Mouse (Mus musculus) NIH3T3 (cell line): ENCODE data around the gene Adprm.
"Not testable (repeated sequence)": the region's sequence is repeated elsewhere in the genome, so short reads cannot be mapped to it uniquely, and the experiment has no call there.

ENCODE experiments used
- DNase-seq: peaks from one replicate; pipeline ENCODE4 v3.0.0-alpha.2; 2012; ENCODE audit warnings: low read depth

Adprm gene

DNA sequence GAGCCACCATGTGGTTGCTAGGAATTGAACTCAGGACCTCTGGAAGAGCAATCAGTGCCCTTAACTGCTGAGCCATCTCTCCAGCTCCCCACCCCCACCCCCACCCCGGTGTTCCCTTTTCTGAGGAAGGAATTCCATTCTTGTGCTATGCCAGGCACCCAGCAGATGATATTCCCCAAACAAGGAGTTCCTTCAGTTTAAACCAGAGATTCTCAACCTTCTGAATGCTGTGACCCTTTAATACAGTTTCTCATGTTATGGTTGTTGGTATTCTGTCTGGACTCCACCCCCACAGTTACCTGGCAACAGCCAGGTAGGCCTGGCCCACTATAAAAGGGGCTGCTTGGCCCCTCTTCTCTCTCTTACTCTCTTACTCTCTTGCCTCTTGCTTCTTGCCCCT is 29.2 kb downstream of the Adprm start:
- DNase-seq = not testable (repeated sequence)

DNA sequence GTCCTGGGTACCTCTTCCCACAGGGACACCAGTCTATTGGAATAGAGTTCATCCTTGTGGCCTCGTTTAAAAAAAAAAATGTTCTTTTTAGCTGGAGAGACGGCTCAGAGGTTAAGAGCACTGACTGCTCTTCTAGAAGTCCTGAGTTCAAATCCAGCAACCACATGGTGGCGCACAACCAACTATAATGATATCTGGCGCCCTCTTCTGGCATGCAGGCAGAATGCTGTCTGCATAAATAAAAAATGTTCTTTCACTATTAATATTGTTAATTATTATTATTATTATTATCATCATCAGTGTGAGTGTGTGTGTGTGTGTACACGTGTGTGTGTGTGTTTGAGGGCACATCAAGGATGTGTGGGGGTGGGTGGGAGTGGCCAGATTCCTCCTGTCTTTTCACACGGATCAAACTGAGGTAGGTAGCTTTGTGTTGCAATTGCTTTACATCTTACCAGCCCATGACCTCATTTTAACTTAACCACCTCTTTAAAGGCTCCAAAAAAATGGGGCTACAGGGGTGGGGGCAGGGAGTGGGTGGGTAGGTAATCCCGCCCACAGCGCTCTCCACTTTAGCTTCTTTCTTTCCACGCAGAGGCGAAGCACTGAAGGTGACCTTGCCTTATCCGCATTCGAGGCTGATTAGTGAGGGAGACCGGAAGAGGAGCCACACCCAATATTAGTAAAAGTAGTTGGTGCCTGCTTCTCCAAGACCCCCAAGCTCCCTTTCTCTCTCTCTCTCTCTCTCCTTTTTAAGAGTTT is 29.9 kb downstream of the Adprm start:
- DNase-seq = peak; percentile 55

DNA sequence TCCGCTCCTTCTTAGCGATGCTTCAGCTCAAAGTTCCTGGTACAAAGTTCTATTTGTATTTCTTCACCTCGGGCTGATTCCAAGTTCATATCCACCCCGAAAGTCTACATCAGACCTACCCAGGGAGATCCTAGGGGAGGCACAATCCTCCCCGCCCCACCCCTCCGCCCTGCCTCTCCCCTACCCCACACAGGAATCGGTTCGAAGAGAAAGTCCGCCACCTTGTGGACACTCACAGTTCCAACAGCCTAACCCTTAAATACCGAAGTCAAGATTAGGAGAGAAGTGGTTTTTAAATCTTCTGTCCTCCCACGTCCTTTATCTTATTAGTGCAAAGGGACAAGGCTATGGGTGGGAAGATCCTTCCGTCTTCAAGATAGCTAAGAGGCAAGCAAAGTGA is 31.4 kb downstream of the Adprm start:
- DNase-seq = peak; percentile 71

DNA sequence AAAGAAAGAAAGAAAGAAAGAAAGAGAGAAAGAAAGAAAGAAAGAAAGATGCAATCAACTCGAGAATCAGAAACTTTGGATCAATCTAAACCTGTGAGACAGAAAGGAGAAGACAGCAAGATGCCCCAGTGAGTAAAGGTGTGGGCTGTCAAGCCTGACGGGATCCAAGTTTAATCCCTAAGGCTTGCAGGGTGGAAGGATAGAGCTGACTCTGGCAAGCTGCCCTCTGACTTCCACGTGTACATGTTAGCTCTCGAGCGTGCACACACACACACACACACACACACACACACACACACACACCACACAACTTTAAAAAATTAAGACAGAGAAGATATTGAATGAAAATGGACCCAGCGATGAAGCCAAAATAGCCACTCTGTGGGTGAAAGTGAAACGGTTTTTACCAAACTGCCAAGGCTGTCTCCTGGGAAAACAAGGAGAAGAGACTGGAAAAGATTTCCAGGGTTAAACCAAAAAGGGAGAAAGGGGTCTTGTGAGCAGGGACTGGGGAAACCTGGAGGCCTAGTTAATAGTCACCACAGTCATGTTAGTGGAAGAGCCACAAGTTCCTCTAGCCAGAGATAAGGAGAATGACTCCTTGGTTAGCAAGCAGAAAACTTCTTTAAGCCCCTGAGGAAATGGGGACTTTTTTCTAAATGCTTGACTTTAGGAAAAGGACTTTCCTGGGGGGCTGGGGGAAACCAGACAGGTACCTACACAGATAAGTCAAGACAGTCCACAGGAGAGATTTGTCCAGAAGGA is 32.5 kb downstream of the Adprm start:
- DNase-seq = no peak

DNA sequence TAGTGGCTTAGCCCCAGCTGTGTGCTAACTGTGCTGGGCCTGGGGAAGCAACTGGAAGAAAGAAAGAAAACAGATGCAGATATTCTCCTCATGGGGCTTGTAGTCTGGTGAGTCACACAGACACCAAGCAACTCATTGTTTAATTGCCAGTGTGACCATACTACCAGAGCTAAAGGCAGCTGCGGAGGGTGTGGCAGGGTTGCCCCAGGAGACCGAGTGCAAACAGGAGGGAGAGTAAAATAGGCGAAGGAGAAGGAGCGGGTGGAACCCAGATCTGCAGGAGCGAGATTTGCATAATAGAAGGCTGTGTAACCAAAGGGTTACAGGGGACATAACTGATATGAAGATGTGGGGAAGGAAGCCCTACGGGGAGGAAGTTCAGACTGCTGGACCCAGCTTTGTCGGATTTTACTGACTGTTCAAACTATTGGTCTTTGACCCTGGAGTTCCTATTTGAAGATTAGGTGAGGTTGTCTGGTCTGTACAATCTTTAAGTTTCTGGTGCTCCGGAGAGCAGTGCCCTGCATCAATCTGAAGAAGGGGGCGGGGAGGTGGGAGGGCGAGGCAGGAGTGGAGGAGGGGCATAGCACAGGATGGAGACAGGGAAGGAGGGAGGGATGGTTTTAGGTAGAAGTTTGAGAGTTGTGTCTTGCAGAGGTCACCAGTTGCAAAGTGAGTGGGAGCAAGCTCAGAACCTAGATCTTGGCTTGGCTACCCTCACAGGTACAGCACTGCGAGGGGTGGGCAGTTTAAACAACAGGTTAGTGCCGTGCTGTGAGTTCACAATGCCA is 34.4 kb downstream of the Adprm start:
- DNase-seq = peak; percentile 17

DNA sequence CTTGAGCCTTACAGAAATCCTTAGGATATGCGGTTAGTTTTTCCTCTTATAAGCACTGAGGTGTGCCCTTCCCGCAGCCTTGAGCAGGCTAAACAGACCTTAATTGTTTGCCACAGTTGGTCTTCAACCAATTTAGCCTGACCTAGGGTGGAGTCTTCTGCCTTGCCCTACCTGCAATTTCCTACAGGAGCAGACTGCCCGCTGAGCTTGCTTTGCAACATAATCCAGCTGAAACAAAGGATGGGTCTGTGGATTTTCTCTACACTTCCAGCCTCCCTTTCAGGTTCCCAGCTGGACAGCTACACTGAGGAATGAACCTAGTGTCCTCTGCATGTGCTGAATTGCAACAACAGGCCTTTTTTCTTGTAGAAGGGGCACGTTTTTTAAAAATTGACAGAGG is 40.8 kb downstream of the Adprm start:
- DNase-seq = no peak

DNA sequence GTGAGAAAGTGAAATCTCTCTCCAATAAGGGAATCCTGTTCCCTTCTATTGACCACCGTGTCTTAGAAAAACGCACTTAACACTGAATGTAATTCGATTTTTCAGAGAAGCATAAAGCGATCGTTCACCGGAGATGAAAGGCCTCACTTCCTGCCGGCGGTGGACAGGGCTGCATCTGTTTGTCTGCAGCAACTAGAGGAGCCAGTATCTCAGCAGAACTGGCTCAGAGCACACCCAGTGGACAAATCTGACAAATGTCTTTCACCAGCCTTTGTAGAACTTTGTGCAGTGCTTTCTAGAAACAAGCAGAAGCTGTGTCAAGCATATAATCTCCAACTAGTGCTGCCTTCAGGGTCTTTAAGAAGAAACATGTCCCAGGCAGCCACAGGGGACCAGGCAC is 42.0 kb downstream of the Adprm start:
- DNase-seq = peak; percentile 34

DNA sequence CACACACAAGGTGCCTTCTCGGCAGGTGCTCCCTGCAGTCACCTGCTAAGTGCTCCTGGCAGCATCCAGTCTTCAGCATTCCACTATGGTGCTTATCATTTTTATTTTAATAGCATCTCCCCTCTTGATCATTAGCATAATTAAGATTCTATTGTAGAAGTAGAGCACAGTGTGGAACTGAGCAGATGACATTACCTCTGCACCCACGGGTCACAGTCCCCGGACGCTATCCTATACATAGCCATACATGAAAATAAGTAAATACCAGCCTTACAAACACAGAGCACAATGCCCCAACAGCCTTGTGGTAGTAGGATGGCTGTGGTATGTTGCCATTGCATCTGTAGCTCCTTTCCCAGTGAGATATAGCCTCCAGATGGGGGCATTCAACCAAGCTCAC is 43.9 kb downstream of the Adprm start:
- DNase-seq = no peak

DNA sequence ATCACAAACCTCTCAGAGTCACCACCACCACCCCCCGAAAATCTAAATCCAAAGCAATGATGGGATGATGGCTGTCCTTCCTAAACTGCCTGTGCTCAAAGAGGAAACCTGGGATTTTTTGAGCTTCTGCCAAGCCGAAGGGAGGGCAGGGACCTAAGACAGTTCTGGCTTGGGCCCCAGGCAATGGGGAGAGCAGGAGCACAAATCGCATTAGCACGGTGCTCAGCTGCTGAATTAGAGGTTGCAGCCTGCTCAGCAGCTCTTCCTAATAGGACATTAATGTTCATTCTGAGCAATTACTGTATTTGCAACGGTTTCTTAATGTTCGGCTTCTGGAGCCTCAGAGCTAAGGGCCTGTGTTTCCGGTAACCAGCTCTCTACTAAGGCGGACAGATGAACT is 44.4 kb downstream of the Adprm start:
- DNase-seq = no peak

DNA sequence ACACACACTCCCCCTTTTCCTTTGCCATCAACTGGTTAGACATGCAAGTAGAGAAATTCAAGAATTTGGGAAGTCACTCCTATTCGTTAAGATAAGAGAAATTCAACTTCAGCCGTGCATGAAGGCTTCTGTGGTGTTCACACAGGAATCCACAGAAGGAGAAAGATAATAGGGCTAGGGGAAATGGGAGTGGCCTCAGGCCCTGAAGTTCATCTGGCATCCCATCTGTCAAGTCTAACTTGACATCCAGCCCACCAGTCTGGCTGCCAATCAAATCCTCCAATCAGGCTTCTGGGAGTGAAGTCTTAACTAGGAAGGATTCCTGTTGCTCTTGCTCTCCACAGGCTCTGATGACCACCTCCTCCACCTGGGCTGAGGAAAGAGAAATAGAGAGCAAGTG is 49.5 kb downstream of the Adprm start:
- no peak for DNase-seq

DNA sequence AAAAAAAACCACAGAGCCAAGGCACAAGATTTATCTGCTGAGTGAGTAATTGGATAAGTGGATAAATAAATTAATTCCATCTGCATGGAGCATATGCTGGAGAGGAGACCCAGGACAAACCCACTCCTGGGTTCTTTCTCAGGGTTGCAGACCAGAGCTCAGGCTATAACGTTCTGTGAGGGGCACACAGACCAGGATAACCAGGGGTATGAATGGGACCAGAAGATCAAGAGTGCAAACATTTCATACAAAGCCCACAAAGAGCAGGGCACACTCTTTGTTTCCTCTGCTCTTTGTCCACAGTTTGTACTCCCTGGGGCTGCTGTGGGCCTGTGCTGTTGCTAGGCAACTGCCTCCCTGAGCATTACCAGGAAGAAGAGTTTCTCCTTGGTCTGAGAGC is 50.7 kb downstream of the Adprm start:
- DNase-seq = no peak

DNA sequence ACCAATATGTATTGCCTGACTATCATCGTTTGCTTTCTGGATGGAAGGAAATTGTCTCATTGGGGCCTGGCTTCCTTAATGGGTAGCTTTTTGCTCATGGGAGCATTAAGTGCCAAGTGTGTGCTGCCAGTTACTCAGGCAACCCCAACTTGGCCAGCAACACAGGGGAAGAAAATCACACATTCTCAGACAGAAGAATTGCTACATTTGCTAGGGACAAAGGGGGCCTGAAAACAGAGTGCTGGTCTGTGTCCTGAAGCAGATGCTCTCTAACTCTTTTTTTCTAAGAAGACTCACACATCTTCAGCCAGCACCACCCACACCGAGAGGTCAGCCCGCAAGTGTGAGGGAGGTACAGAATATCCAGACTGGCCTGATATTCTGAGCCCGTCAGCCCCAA is 51.7 kb downstream of the Adprm start:
- no peak for DNase-seq

DNA sequence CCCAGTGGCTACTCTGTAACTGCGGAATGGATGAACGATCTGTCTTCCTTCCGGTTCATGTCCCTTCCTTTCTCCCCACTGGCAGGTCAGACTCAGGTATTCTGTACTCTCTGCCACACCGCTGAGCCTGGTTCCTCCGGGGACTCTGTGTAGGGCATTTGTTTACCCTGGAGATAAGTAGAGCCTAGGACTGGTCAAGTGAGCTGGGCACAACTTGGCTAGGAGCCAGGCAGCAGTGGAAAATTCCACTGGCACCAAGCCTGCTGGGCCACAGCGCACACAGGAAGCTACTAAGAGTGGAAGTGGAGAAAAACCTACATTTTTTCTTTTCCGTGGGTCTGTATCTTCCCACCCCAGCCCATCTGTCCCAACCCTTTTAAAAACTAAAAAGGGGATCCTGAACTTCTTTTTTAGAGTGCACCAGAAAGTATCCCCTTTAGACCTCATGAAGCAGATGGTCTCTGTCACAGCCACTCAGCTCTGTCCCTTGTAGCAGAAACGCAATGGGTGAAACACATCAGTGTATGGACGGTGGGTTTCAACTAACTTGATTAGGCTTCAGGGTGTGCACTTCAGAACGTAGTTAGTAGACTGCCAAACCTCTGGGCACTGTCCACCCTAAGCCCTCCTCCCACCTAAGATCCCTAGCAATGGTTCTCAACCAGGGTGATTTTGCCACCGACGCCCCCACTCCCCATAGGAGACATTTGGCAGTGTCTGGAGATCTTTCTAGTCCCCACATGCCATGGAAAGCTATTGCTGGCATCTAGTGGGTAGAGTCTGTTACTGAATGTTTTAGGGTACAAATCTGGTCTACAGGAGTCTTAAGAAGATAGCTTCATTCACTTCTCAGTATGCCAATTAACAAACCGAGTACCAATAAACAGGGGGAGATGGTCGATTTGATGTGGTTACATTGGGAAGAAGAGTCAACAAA is 53.7 kb downstream of the Adprm start:
- DNase-seq = no peak

DNA sequence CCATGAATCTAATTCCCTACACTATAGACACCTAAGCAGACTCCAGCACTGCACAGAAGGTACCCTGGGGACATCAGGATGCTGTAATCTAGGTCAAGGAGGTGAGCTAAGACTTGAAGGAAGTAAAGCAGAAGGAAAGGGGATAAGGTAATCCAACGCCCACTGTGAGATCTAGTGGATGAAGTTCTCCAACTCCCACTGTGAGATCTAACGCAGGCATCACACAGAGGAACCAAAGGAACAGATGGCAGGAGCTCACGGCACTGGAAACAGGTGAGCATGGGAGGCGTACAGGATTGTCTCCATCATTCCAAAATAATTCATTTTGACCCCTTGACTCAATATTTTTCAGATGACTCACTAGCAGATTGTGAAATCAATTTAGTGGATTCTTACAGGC is 55.9 kb downstream of the Adprm start:
- no peak for DNase-seq

DNA sequence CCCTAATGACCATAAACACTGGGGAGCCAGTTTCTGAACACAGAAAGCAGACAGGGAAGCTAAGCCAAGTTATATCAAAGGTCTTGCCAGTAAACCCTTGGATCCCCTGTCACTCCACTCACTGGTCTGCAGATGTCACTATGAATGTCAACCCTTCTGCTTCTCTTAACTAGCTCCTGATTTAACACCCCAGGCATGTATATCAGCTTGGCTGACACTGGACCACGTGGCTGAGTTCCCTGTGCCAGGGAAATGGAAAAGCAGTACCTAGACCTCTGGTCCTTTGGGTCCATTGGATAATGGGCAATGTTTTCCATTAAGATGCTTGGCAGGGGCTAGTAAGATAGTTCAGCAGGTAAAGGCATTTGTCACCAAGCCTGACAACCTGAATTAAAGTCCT is 58.7 kb downstream of the Adprm start:
- DNase-seq = no peak

DNA sequence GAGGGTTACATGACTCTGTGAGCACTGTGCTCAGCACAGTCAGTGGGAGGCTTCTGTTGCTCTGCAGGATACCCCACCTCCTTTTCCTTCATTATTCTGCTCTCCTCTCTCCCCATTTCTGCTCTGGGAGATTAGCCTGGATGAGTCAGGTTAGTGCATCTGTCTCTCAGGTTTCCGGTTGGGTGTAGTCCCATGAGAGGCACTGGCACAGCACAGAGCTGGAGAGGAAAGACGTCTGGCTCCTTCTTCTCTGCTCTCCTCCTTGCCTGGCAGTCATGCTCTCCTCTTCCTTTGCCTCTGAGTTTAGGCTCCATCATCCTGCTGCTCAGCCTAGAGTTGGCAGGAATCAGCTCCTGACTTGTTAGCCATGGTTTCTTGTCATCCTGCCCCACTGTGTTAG is 60.2 kb downstream of the Adprm start:
- DNase-seq = no peak
